Mouse (Mus musculus): Measurements from ENCODE around the gene Gm28305. TPM values are rescaled to one million over a fixed set of nuclear protein-coding genes. Genes with fewer than 3 reads are reported as not detected.

The Gm28305 gene
- polyA plus RNA-seq, 1 experiment from 2014 or later: not detected

DNA sequence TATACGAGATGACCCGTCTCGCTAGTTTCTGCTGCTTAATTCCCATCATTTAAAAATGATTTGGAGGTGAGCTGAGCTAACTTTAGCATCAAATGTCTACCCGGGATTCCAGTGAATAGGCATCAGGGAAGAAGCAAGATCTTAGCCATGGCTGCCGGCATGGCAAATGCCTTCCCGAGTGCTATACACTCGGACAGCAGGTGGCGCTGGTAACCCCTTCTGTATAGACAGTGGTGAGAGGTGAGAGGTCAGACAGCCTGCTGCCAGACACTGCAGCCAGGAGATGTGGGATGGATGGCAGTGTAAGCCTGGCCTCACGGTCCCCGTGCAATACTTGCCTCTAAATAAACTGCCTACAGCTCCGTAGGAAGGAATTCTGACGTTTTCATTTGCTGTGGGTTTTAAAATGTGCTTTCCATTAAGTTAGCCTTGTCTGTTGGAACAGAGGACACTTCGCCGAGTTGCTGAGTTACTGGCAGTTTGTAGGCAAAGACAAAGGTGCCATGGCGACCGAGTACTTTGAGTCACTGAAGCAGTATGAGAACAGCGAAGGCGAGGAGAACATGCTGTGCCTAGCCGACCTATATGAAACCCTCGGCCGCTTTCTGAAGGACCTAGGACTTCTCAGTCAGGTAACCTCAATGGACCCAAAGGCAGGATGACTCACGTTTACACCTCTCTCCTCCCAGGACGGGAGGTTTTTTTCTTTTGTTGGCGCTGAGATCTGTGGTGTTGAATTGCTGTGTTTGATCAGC lies 5.0 kb upstream of the Gm28305 start:
- Histone ChIP-seq H3K9ac (replicated peaks) (no peak overlapping the region), H3K4me2 (replicated peaks) (no peak overlapping the region), H3K9me3 (no peaks in the 10 kb centered on the region), H3K36me3 (no peaks in the 10 kb centered on the region), H3K4me3 (no peak overlapping the region), H3K27ac (replicated peaks) (no peak overlapping the region), H3K4me1 (no peaks in the 10 kb centered on the region), H3K27me3 (no peaks in the 10 kb centered on the region)
- ATAC-seq (ENCODE audit: low FRiP score, low read depth): no peak
- 50% methylated on average over 24 of the region's 24 CpGs for WGBS

DNA sequence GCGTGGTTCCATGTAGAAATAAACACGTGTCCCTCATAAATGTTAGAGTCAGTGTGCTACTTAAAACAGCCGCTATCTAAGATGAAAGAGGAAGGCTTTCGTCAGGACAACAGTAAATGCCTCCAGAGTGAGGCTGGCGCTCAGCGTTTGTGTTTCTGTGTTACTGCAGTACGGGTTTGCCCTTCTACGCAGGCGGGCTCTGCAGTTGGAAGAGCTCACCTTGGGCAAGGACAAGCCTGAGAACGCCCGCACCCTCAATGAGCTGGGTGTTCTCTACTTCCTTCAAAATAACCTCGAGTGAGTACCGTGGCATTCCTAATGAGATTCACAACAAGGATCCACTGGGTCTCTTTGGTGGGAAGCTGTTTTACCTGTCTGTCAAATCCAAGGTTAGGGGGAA lies 2.2 kb upstream of the Gm28305 start:
- Histone ChIP-seq H3K27me3 (no peaks in the 10 kb centered on the region), H3K27ac (replicated peaks) (no peak overlapping the region), H3K36me3 (no peaks in the 10 kb centered on the region), H3K9ac (replicated peaks) (no peak overlapping the region), H3K4me3 (no peak overlapping the region), H3K9me3 (no peaks in the 10 kb centered on the region), H3K4me1 (no peaks in the 10 kb centered on the region), H3K4me2 (replicated peaks) (no peak overlapping the region)
- no peak for ATAC-seq (ENCODE audit: low FRiP score, low read depth)
- 89% methylated on average over 13 of the region's 13 CpGs for WGBS

- H3K27ac ChIP-seq (replicated peaks): no peak overlapping the region
- no peak overlapping the region for H3K4me2 ChIP-seq (replicated peaks)
- WGBS: 93% methylated on average over 21 of the region's 21 CpGs
- no peak overlapping the region for H3K4me3 ChIP-seq
- no peak overlapping the region for H3K9ac ChIP-seq (replicated peaks)
- no peak for ATAC-seq (ENCODE audit: low FRiP score, low read depth)
- H3K36me3 ChIP-seq: no peaks in the 10 kb centered on the region
- no peaks in the 10 kb centered on the region for H3K27me3 ChIP-seq
- no peaks in the 10 kb centered on the region for H3K9me3 ChIP-seq
- no peaks in the 10 kb centered on the region for H3K4me1 ChIP-seq
Measured at GRCm38 (mm10) chr9:104039031-104039695, 1.3 kb upstream of the Gm28305 start.

DNA sequence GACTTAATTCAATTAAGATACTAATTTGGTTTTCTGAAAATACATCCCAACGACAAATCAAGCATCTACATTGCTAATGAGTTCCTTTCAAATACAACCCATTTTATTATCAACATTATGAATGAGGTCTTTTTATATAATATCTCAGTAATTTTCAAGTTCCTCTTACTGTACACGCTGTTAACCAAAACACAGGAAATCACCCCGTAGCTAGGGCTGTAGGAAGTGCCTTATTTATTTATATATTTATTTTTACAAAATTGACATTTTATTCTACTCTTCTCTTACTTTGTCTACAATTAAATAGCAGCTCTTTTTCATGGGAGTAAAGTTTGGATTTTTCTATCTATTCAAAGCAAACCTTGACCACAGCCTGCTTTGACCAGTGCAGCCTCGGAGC lies 720 bp upstream of the Gm28305 start:
- Histone ChIP-seq H3K4me3 (no peak overlapping the region), H3K36me3 (peaks cover 3% of the 10 kb centered on the region; the same call in 1 of the 2 replicates), H3K27ac (replicated peaks) (no peak overlapping the region), H3K4me1 (no peaks in the 10 kb centered on the region), H3K27me3 (no peaks in the 10 kb centered on the region), H3K4me2 (replicated peaks) (no peak overlapping the region), H3K9ac (replicated peaks) (no peak overlapping the region), H3K9me3 (no peaks in the 10 kb centered on the region)
- 81% methylated on average over 4 of the region's 4 CpGs for WGBS
- no peak for ATAC-seq (ENCODE audit: low FRiP score, low read depth)

GRCm38 (mm10) chr9:104043676-104044075 lies 3.2 kb downstream of the Gm28305 start:
- Histone ChIP-seq H3K36me3 (peaks cover 34% of the 10 kb centered on the region), H3K9me3 (no peaks in the 10 kb centered on the region), H3K27ac (replicated peaks) (no peak overlapping the region), H3K4me3 (no peak overlapping the region), H3K9ac (replicated peaks) (no peak overlapping the region), H3K27me3 (no peaks in the 10 kb centered on the region), H3K4me1 (no peaks in the 10 kb centered on the region), H3K4me2 (replicated peaks) (no peak overlapping the region)
- 87% methylated on average over 4 of the region's 4 CpGs for WGBS
- no peak for ATAC-seq (ENCODE audit: low FRiP score, low read depth)

DNA sequence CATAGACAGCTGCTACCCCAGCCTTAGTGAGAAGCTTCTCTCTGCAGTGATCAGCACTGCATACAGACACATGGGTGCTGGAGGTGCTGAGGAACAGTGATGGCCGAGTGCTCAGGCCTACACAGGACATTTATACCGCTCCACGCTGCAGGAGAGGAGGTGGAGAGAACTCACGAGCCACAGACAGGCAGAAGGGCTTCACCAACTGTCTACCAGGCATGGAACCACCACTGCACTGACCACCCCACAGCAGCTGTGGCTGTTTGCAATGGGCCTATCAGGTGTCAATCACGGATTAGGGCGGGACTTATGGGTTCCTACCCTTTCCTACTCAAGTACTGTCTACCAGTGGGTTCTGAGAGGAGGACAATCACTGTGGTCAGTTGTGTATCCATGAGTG lies 10.6 kb downstream of the Gm28305 start:
- H3K27me3 ChIP-seq: no peaks in the 10 kb centered on the region
- no peak overlapping the region for H3K9ac ChIP-seq (replicated peaks)
- no peak overlapping the region for H3K4me2 ChIP-seq (replicated peaks)
- ATAC-seq (ENCODE audit: low FRiP score, low read depth): no peak
- peaks cover 92% of the 10 kb centered on the region for H3K36me3 ChIP-seq
- no peaks in the 10 kb centered on the region for H3K4me1 ChIP-seq
- WGBS: 88% methylated on average over 6 of the region's 6 CpGs
- no peak overlapping the region for H3K4me3 ChIP-seq
- H3K9me3 ChIP-seq: no peaks in the 10 kb centered on the region
- H3K27ac ChIP-seq (replicated peaks): no peak overlapping the region

DNA sequence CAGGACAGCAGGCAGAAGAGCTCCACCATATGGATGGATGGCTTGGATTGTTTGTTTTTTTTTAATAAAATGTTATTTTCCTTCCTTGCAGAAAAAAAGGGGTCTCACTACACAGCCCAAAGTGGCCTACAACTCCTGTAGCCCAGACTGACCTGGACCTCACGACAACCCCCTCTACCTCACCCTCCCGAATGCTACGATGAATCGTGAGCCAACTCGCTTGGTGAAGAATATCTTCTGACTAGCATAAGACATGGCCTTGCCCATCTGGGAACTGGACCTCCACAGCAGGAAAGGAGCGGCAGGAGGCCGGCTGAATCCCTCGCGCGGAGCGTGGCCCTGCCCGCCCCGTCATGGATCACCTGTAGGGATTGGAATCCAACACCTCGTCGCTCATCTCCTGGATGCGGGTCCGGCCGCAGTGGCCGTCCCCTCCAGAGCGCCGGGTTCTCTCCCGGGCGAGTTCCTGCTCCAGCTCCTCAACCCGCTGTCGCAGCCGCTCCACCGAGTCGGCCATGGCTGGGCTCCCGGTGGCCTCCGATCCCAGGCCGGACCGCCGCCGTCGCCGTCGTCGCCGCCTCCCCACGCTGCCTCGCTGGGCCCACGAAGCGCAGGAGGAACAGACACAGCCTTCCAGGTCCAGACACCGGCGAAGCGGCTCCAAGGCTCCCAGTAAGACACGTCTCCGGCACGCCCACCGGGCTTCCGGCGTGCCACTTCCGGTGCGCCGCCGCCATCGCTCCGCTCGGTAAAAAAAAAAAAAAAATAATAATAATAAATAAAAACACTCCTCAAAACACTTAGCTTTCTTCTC lies 22.2 kb downstream of the Gm28305 start, which contains the start of gene Uba5:
Uba5 (minus strand) TSS at position 705 of the 814 bp plus-strand sequence.
- H3K4me3 ChIP-seq: peak within 1 kb of the TSS; percentile 99
- peaks cover 19% of the 10 kb centered on the region for H3K36me3 ChIP-seq
- peak within 1 kb of the TSS; percentile 74 for H3K27ac ChIP-seq (replicated peaks)
- no peaks in the 10 kb centered on the region for H3K9me3 ChIP-seq
- ATAC-seq (ENCODE audit: low FRiP score, low read depth): peak; percentile 84
- H3K27me3 ChIP-seq: no peaks in the 10 kb centered on the region
- under 1% methylated on average over 59 of the region's 59 CpGs for WGBS
- H3K4me2 ChIP-seq (replicated peaks): peak within 1 kb of the TSS; percentile 97
- peak within 1 kb of the TSS; percentile 89 for H3K9ac ChIP-seq (replicated peaks)
- H3K4me1 ChIP-seq: peaks cover 20% of the 10 kb centered on the region

DNA sequence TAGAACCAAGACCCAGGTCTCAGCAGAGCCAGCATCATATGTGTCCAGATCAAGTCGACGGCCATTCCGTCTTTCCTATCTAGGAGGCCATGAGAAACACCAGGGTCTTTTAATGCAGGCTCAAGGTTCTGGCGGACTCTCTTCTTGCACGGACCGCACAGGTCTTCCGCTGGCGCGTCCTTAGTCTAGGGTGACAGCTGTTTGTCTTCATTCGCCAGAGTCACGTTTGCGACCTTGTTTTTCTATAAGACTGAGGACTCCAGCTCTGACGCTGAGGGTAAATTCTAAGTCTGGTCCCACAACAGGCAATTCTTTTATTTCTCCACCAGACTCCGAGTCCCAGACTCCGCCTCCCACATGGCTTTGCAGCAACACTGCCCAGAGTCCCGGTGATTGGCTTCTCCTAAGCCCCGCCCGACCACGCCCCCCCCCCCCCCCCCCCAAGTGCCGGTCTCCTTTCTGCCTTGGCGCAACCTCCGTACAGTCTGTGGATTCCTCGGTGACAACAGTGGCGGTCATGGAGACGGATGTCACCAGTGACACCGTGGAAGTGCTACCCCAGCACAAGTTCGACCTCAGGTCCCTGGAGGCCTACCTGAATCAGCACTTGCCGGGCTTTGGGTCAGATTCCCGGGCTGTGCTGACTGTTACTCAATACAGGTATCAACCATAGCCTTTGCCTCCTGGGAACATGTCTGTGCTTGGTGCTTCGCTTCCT lies 22.9 kb downstream of the Gm28305 start, which contains the start of gene Acad11:
Acad11 (plus strand) TSS at position 134 of the 718 bp plus-strand sequence.
- peaks cover 11% of the 10 kb centered on the region for H3K36me3 ChIP-seq
- H3K4me3 ChIP-seq: peak within 1 kb of the TSS; percentile 99
- H3K9ac ChIP-seq (replicated peaks): peak within 1 kb of the TSS; percentile 89
- H3K27me3 ChIP-seq: no peaks in the 10 kb centered on the region
- ATAC-seq (ENCODE audit: low FRiP score, low read depth): peak; percentile 97
- WGBS: under 1% methylated on average over 30 of the region's 30 CpGs
- peaks cover 20% of the 10 kb centered on the region for H3K4me1 ChIP-seq
- H3K9me3 ChIP-seq: no peaks in the 10 kb centered on the region
- peak within 1 kb of the TSS; percentile 97 for H3K4me2 ChIP-seq (replicated peaks)
- H3K27ac ChIP-seq (replicated peaks): peak within 1 kb of the TSS; percentile 74

GRCm38 (mm10) chr9:104064571-104064970 lies 24.1 kb downstream of the Gm28305 start:
- Histone ChIP-seq H3K9ac (replicated peaks) (no peak overlapping the region), H3K4me3 (no peak overlapping the region), H3K4me1 (peaks cover 20% of the 10 kb centered on the region), H3K27me3 (no peaks in the 10 kb centered on the region), H3K27ac (replicated peaks) (no peak overlapping the region), H3K36me3 (peaks cover 10% of the 10 kb centered on the region), H3K9me3 (no peaks in the 10 kb centered on the region), H3K4me2 (replicated peaks) (no peak overlapping the region)
- 34% methylated on average over 1 of the region's 1 CpGs for WGBS
- ATAC-seq (ENCODE audit: low FRiP score, low read depth): no peak

GRCm38 (mm10) chr9:104070241-104070640 lies 29.8 kb downstream of the Gm28305 start:
- WGBS: 81% methylated on average over 4 of the region's 4 CpGs
- Histone ChIP-seq H3K9ac (replicated peaks) (no peak overlapping the region), H3K27me3 (no peaks in the 10 kb centered on the region), H3K4me1 (no peaks in the 10 kb centered on the region), H3K4me2 (replicated peaks) (no peak overlapping the region), H3K4me3 (no peak overlapping the region), H3K9me3 (no peaks in the 10 kb centered on the region), H3K27ac (replicated peaks) (no peak overlapping the region), H3K36me3 (no peaks in the 10 kb centered on the region)
- ATAC-seq (ENCODE audit: low FRiP score, low read depth): no peak

- H3K4me2 ChIP-seq (replicated peaks): no peak overlapping the region
- no peaks in the 10 kb centered on the region for H3K27me3 ChIP-seq
- WGBS: 75% methylated on average over 8 of the region's 8 CpGs
- no peaks in the 10 kb centered on the region for H3K36me3 ChIP-seq
- no peak overlapping the region for H3K27ac ChIP-seq (replicated peaks)
- no peak overlapping the region for H3K4me3 ChIP-seq
- no peak for ATAC-seq (ENCODE audit: low FRiP score, low read depth)
- H3K9me3 ChIP-seq: no peaks in the 10 kb centered on the region
- H3K9ac ChIP-seq (replicated peaks): no peak overlapping the region
- no peaks in the 10 kb centered on the region for H3K4me1 ChIP-seq
Measured at GRCm38 (mm10) chr9:104070863-104071604, 30.6 kb downstream of the Gm28305 start.
